Mouse (Mus musculus): Measurements from ENCODE around the gene Adamts4.

- TF ChIP-seq CTCF (IDR thresholded peaks at IDR 0.05; ENCODE audit: low read depth, low read length) (no peak), POLR2A (IDR thresholded peaks at IDR 0.05; ENCODE audit: extremely low read depth, insufficient read depth, low read length) (no peak)
Observed at GRCm38 (mm10) chr1:171203471-171204248, 46.6 kb upstream of the Adamts4 start.

Measured in liver, adult 2 months (tissue).